Mouse (Mus musculus) brain, adult 2 months (tissue): ENCODE measurements around the gene Lurap1.

Source experiments
- DNase-seq: peaks from one replicate; pipeline ENCODE4 v3.0.0; 2011; ENCODE audit warnings: low read depth, low spot score

The Lurap1 gene

GRCm38 (mm10) chr4:116151238-116151637 lies at the start of gene Lurap1:
Gene Lurap1, minus strand, starts transcription at chr4:116151338.
- no peak for DNase-seq

- DNase-seq: peak; percentile 70
These were observed 47.3 kb upstream of the Lurap1 start for GRCm38 (mm10) chr4:116198422-116198821.

DNA sequence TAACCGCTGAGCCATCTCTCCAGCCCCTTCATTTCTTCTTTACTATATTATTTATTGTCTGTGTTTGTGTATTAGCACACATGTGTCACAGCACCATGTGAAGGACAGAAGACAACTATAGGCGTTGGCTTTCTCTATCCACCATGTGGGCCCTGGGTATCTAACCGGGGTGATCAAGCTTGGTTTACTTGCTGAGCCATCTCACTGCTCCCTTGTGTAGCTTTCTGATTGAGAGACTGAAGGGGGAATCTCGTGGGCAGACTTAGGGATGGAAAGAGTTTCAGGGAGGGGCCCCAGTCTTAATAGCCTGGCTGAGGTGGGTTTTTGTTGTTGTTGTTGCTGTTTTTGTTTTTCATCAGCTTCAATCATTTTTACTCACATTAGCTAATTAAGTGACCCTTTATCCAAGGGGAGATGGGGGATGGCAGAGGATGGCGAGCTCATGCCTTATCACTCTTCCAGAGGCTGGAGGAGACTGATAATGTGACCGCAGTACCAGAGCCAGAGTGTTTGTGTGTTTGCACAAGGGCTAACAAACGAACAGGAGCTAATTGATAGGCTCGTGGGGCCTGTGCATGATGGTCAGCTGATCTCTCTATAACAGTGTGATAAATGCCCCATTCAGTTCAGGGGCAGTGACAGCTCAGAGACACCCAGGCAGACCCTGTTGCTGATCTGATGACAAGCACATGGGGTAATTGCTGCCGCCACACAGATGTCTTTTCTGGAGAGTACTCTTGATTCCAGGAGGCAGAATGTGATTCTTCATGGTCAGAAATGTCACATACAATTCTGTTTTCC lies 42.6 kb upstream of the Lurap1 start:
- DNase-seq: peak; percentile 76

DNA sequence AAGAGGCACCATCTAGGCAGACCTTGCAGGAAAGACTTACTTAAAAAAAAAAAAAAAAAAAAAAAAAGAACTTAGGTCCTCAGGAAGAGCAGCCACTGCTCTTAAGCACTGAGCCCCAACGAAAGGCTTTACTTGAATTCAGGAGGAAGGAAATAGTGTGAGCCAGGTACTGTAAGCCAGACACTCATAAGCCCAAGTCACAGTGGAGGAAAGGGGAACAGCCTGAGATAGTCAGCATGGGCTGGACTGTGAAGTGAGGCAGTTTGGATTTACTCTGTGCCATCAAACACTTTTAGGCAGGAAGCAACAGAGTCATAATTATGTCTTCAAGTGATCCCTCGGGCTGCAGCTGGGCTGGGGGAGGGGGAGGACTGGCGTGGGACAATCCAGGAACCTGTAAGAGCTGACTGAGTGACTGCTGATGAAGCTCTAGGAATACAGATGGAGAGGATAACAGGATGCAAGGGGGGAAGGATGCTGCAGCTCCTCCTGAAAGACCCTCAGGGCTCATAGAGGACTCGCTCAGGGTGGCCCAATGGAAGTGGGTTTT lies 41.2 kb upstream of the Lurap1 start:
- peak; percentile 37 for DNase-seq

- no peak for DNase-seq
These were observed 33.9 kb upstream of the Lurap1 start for GRCm38 (mm10) chr4:116185083-116185482.

- DNase-seq: peak; percentile 85
These were observed 31.6 kb upstream of the Lurap1 start for GRCm38 (mm10) chr4:116182745-116183144.

DNA sequence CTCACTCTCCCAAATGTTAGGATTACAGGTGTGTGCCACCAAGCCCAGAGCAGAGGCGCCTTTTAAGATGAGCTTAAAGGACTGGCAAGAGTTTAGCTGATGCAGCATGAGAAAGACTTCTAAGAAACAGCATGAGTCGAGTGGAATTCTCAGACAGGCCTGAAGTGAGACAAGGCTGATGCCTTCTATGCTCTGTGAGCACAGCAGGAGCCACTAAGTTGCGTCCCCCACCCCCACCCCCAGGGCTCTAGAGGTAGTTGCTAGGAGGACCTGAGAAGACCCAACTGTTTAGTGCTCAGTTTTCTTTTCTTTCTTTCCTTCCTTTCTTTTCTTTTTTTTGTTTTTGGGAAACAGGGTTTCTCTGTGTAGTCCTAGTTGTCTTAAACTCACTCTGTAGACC lies 30.9 kb upstream of the Lurap1 start:
- no peak for DNase-seq

DNA sequence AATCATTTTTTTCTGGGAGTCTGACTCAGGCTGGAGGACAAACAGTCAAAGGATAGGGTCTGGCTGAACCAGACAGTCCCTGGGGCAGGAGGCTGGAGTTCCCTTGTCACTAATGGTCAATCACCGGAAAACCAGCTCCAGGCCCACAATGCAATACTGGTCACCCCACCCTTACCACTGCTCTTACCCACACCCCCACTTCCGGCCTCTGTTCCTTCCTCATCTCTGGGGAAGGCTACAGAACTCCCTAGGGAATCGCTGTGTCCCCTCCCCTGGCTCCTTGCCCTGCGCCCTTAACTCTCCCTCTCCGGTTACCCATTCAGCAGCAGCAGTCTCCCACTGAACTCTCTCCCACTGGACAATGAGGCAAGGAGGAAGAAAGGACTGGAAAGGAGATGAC lies 26.0 kb upstream of the Lurap1 start:
- peak; percentile 50 for DNase-seq

DNA sequence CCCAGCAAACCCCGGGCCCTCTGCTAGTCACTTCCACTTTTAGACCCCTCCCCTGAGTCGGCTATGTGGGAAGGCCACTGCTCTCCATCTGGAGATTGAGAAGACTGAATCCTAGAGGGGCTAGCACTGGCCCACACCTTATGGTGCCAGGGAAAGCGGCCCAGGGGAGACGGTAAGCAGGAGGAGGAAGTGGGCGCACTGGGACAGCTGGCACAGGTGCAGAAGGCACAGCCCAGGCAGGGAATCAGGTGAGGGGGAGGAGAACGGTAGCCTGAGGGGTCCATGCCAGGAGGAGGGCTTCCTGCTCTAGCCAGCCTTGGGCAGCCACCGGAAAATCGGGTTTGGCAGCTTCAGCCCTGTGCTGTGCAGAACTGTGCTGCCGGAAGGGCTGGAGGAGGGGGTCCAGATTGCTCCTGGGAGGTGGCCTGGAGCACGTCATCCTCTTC lies 25.4 kb upstream of the Lurap1 start:
- DNase-seq: peak; percentile 99

DNA sequence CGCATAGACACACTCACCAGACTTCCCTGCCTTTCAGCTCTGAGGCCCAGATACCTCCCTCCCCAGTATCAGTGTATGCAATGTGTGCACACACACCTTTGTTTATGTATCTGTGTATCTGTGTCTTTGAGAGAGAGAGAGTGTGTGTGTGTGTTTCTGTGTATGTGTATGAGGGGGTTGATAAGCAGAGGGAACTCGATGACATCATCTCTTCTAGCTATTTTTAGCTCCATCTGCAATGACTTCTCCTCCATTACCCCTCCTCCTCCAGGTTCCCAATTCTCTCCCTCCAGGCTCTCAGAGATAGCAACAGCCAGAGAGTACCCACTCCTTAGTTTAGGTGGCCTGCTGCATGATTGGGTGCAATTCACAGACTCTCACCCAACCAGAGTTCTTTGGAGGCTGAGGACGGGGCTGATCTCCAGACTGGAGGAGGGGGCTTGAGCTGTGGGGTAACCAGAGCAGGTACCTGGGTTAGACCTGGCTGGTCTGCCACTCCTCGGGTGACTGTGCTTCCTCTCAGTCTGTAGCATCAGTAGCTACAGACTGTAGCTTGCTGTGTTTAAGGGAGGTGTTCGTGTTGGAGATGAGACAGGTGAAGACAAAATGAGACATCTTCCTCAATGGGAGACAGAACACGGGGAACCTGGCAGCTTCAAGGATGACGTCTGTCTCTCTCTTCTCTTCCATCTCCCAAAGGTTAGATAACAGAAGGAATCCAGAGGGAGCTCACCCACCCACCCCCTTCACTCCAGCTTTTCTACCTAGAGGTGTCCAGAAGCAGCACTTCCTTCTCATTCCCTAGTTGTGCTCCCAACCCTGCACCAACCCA lies 24.8 kb upstream of the Lurap1 start:
- peak; percentile 98 for DNase-seq

DNA sequence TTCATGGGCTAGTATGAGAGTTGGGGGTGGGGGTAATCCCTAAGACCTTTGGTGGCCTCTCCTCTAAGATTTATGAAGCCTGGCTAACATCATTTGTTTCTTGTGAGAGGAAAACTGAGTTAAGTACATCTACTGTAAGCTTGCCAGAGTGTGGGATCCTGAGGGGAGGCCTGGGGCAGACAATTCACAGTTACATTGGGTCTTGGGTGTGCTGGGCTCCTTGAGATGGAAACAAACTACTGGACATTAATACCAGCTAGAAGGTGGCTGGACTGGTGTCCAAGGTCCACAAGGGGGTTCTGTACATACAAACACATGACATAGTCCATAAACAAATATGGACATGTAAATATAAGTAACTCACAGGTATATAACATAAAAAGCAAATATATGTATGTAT lies 24.0 kb upstream of the Lurap1 start:
- DNase-seq: no peak

DNA sequence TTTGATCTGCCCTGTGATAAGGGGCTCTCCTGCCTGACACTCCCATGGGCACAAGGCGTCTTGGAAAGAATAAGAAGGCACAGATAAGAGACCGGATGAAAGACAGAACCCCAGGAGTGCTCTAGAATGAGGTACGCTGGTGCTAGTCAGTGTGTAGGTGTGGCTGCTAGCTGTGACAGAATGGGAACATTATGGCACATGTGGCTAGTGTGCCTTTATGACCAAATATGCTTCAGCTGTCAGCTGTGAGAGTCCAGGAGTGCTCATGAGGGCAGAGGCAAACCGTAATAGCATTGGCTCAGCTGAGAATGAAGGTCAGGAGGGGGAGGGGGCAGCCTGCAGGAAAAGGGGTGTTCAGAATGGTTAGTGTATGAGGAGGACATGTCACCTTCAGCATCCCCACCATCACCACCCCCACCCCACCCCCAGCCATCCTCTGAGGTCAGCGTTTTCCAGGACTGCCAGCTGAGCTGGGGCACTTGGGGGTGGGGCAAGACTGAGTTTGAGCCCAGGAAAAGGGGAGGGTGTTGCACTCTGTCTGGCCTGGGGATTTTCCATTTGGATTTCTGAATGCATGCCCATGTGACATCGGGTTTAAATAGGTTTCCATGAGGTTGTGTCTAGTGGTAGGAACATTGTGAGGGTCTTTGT lies 23.5 kb upstream of the Lurap1 start:
- DNase-seq: peak; percentile 92

DNA sequence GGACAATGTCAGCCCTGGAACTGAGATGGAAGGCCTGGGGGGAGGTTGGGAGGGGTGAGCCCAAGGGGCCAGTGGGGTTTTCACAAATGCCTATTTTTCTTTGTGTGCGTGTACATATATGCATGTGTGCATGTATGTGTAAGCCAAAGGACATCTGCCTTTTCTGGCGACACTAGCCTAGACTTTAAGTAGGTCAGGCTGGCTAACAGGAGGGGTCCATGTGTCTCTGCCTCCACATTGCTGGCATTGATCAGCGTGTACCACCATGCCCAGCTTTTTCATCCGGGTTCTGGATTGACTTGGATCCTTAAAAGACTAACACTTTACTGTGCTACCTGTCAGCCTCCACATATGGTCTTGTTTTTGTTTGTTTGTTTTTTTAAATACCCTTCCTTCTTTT lies 22.6 kb upstream of the Lurap1 start:
- DNase-seq: no peak

DNA sequence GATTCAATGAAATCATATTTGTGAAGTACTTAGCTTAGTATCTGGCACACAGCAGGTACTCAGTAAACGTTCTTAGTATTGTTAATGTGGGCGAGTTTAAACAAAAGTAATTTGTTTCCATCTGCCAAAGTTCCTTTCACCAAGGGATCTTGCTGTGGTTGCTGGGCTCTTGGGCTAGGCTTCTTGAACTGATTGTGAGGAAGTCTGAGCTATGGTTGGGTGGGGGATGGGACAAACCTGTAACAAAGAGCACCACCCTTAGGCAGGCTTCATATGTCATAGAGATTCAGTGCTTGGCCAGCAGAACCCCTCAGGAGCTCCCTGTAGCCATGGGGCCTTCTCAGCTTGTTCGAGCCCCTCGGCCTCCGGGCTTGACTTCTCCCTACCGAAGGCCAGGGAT lies 21.9 kb upstream of the Lurap1 start, which contains the start of the genes 1700042G07Rik and Gm49337:
1700042G07Rik (plus strand) TSS at position 301 of the 400 bp plus-strand sequence.
Gm49337 (plus strand) TSS at position 313 of the 400 bp plus-strand sequence.
- DNase-seq: no peak

DNA sequence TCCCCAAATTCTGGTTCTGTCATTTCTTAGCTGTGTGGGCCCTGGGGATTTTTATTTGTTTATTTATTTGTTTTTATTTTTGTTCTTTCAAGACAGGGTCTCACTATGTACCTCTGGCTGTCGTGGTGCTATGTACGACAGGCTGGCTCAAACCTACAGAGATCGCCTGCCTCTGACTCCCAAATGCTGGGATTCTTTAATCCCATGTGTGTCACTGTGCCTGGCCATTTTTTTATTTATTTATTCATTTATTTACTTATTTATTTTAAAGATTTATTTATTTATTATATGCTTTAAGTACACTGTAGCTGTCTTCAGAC lies 18.2 kb upstream of the Lurap1 start:
- DNase-seq: no peak

DNA sequence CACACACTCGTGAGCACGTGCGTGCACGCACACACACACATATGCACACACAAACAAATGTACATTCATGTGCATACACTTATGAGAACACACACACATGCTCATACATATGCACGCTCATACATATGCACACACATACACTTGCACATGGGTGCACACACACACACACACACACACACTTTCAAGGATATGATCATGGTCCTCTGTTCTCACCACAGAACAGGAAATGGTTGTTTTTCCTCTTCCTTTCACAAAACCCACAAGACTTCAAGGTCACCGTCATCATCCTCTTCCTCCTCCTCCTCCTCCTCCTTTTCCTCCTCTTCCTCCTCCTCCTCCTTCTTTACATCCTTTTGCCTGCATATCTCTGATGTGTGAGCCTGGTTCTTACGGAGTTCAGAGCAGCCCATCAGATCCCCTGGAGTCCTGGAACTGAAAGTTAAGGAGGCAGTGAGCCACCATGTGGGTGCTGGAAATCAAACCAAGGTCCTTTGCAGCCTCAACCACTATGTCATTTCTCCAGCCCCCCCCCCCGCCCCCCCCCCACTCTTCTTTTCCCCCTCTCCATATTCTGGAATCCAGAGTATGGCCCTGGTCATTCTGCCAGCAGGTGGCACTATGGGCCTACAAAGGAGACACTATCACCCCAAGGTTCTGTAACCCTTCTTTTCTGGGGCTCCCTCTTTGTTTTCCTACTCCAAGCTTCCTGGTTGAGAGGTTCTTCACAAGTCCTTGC lies 17.6 kb upstream of the Lurap1 start:
- DNase-seq: peak; percentile 88

DNA sequence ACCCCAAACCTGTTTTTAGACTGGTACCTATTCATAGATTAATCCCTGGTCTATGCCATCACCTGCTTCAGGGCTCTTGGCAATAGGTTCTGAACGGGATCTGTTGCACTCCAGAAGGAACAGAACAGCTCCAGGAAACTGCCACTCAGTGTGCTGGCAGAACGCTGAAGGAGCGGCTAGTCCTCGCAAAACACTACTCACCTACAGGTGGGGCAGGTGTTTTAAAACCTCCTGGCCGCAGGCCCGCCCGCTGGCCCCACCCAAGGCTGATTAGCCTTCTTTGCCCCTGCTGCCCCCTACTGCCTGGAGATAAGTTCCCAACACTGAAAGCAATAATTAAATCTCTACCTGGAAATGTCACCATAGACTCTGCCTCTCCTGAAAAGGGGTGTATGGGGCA lies 16.3 kb upstream of the Lurap1 start, which contains the start of gene Tspan1:
Tspan1 (minus strand) TSS at position 198 of the 400 bp plus-strand sequence.
- DNase-seq: peak; percentile 29

DNA sequence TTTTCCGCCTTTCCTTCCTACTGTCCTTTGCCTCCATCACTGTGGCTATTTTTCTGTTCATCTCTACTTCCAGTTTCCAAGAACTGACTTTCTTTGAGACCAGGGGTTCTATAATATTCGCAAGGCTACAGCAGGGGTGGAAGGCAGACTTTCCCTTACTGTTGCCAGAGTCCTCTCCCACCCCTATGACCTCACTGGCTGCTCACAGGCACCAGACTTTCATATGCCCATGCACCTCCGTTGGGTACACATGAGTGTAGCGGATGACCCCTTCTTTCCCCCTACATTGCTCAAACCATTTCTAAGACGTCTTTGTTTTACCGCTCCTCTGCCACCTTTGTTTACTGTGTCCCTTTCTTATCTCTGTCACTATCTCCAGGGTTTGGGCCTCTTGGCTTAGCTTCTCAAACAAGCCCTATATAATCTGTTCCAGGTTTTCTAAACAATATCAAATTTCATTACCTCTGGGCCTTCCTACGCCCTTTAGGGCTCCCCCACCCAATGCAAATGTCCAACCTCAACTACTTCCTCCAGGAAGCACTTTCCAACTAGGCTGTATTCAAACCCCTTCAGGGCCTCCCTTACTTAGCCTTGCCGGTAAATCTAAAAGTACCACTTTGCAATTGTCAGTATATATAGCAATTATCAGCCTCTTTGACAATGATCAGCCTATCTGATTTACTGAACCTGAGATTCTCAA lies 14.7 kb upstream of the Lurap1 start:
- DNase-seq: no peak

DNA sequence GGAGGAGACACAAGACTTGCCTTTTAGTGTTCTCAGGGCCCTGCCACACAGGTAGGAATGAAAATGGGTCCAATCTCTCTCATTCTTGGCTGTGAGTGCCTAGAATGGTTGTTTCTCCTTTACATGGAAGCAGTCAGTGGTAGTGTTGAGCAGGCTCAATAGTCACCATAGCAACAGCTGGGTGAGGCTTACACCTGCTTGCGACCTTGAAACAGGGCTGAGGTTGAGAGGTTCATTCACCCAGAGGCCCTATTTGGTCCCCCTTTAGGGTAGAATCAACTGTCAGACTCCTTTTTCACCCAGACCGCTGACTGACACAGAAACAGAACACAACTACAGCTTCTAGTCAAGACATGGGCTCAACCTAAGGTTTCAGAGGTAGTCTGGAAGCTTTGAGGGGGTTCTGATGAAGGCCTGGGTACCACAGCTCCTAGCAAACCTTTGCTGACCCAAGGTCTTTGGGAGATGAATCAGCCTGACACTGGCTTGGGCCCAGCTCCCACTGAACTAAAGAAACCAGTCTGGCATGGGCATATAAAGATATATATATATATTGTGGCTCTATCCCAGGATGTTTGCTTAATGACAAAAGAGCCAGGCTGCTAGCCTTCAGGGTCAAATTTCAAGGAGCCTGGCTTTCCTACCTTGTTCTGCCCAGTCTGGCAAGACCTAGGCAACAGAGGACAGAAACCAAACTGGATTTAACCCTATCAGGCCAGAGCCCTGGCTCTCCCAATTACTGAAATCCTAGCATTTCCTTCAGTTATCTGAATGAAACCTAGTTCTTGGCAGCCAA lies 13.8 kb upstream of the Lurap1 start:
- no peak for DNase-seq

- no peak for DNase-seq
These were observed 11.0 kb upstream of the Lurap1 start for GRCm38 (mm10) chr4:116162142-116162541.
